Mouse (Mus musculus) liver, adult 2 months (tissue): ENCODE measurements around the gene Rhot2. TPM values are rescaled to one million over a fixed set of nuclear protein-coding genes. Genes with fewer than 3 reads are reported as not detected.

Source experiments
- DNase-seq: peaks from one replicate; pipeline ENCODE4 v3.0.0-alpha.2; 2011; ENCODE audit warnings: low read depth, low spot score; ENCODE audit errors: extremely low read depth
- H3K27ac ChIP-seq: fragments of 200-500 bp; replicated peaks from 2 replicates; pipeline ENCODE4 v1.5.1; 2012; ENCODE audit warnings: low read depth, mild to moderate bottlenecking, control low read depth, inconsistent platforms, low read length; ENCODE audit not compliant: insufficient read depth
- H3K27me3 ChIP-seq: fragments of 200-500 bp; 2 replicates; pipeline ENCODE4 v1.6.1; 2012; ENCODE audit warnings: mild to moderate bottlenecking, moderate library complexity, low read length, inconsistent platforms; ENCODE audit not compliant: control insufficient read depth, insufficient read depth
- H3K36me3 ChIP-seq: fragments of 200-500 bp; 2 replicates; pipeline ENCODE4 v1.6.1; 2012; ENCODE audit warnings: low read length, inconsistent platforms; ENCODE audit not compliant: control insufficient read depth, insufficient read depth
- H3K4me1 ChIP-seq: fragments of 200-500 bp; 2 replicates; pipeline ENCODE4 v1.6.1; 2011; ENCODE audit warnings: low read length; ENCODE audit not compliant: control insufficient read depth, insufficient read depth
- H3K4me3 ChIP-seq: fragments of 200-500 bp; 2 replicates; pipeline ENCODE4 v1.5.1; 2011; ENCODE audit warnings: low read depth, mild to moderate bottlenecking, control low read depth, low read length, moderate library complexity; ENCODE audit not compliant: insufficient read depth
- H3K79me2 ChIP-seq: fragments of 200-500 bp; 2 replicates; pipeline ENCODE4 v1.6.1; 2012; ENCODE audit warnings: inconsistent platforms, mild to moderate bottlenecking, low read length, moderate library complexity; ENCODE audit not compliant: control insufficient read depth, insufficient read depth
- H3K9ac ChIP-seq: fragments of 200-500 bp; 2 replicates; pipeline ENCODE4 v1.6.1; 2012; ENCODE audit warnings: low read depth, mild to moderate bottlenecking, control low read depth, inconsistent platforms, low read length
- CTCF ChIP-seq: fragments of 200-500 bp; IDR thresholded peaks from 2 replicates; pipeline ENCODE4 v1.5.1; 2011; ENCODE audit warnings: low read depth, low read length, control low read depth
- POLR2A ChIP-seq: fragments of 200-500 bp; IDR thresholded peaks from 2 replicates; pipeline ENCODE4 v1.6.1; 2011; ENCODE audit warnings: low read length, control low read depth; ENCODE audit not compliant: insufficient read depth; ENCODE audit errors: extremely low read depth
- whole genome bisulfite sequencing: fragments of 180-500 bp; shearing (Covaris S2); methylation state at CpG from one replicate; pipeline ENCODE4 v1.1.7; 2018; 5-methylcytosine and 5-hydroxymethylcytosine counted together
- polyA plus RNA-seq: library from polyadenylated mRNA; depleted of rRNA; stranded (reverse); fragments of >200 nt; gene quantifications from 2 replicates; pipeline ENCODE4 v1.2.3, GENCODE M21; 2012
- total RNA-seq: library from RNA; depleted of rRNA; stranded (reverse); fragments of >200 nt; gene quantifications from 2 replicates; pipeline ENCODE4 v1.2.3, GENCODE M21; 2014

The Rhot2 gene
- total and polyA plus RNA-seq, 2 experiments, result 18.0 to 71.1 TPM

DNA sequence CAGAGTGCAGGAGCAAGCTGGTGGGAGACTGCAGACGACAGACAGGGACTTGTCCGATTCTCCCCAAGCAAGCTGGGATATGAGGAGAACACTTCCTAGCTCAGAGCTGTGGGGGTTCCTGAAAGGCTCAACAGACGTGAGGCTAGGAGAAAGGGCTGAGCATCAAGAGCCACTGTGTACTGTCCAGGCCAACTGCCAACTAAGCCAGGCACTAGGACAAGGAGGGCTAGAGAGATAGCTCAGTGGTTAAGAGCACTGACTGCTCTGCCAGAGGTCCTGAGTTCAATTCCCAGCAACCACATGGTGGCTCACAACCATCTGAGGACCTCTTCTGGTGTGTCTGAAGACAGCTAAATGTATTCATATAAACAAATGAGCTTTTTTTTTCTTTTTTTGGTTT lies 2.1 kb downstream of the Rhot2 start:
- H3K27ac ChIP-seq, result no peak overlapping the region
- H3K36me3 ChIP-seq, result 0 out of 2 replicates have a peak, but pooled peaks cover 2% of the 10 kb centered on the region
- DNase-seq, result no peak
- WGBS, result 79% methylated on average over 3 of the region's 3 CpGs
- H3K4me1 ChIP-seq, result peaks cover 30% of the 10 kb centered on the region
- no peak overlapping the region for H3K9ac ChIP-seq
- no peaks in the 10 kb centered on the region for H3K27me3 ChIP-seq
- no peak overlapping the region for H3K4me3 ChIP-seq
- peaks cover 15% of the 10 kb centered on the region; the same call in 1 of the 2 replicates for H3K79me2 ChIP-seq
- TF ChIP-seq CTCF (no peak), POLR2A (no peak)

DNA sequence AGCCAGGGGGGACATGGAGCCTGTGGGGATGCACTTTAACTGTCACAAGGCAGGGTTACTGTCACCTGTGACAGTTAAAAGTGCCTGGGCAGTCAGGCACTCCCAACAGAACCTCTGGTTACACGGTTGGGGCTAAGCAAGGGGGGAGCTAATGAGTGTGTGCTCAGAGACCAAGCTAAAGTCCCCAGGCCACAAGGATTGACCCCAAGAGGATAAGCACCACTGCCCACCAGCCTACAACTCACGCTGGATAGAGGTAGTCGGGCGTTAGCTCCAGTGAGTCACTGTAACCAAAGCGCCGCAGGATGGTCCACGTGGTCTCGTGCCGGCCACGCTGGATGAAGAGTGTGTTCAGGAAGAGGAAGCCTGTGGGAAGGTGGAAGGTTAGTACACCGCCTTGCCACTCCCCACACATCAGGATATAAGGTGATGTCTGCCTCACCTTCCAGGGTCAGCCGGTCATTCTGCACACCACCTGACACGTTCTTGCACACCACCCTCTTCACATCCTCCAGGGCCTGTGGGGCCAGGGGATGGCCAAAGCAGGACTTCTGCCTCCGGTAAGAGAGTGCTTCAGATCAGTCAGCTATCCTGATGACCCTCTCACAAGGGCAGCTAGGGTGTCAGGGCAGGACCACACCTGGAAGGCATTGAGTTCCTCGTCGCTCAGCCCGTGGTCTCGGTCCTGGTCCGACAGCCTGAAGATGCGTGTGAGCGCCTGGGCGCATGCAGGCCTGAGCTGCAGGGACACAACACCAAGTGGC lies 3.4 kb downstream of the Rhot2 start, which contains the start of gene Gm20683:
Gm20683 (minus strand) TSS at position 647 of the 764 bp plus-strand sequence.
- Histone ChIP-seq H3K36me3 (0 out of 2 replicates have a peak, but pooled peaks cover 2% of the 10 kb centered on the region), H3K4me3 (no peak within 1 kb of the TSS), H3K4me1 (peaks cover 39% of the 10 kb centered on the region), H3K27me3 (no peaks in the 10 kb centered on the region), H3K79me2 (peaks cover 15% of the 10 kb centered on the region; the same call in 1 of the 2 replicates), H3K27ac (no peak within 1 kb of the TSS), H3K9ac (no peak within 1 kb of the TSS)
- TF ChIP-seq POLR2A (no peak), CTCF (no peak)
- no peak for DNase-seq
- WGBS, result 95% methylated on average over 22 of the region's 22 CpGs

DNA sequence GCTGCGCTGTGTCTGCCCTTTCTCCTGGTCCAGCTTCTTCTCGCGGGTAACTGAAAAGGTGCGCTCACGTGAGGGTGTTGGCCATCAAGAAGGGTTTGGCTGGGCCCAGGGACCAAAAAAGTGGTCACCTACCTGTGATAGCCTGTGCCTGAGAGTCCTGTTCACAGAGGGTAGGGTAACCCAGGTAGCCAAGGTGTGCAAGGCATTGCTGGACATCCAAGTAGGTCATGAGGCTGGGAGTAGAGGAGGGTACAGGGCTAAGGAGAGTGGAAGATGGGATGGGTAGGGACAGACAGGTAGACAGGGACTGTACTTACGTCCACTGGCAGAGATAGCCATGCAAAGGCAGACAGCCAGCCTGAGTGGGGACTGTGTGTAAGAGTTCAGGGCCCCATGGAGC lies 4.1 kb downstream of the Rhot2 start:
- Histone ChIP-seq H3K4me3 (no peak overlapping the region), H3K27ac (no peak overlapping the region), H3K36me3 (0 out of 2 replicates have a peak, but pooled peaks cover 2% of the 10 kb centered on the region), H3K79me2 (peaks cover 16% of the 10 kb centered on the region), H3K4me1 (peaks cover 47% of the 10 kb centered on the region), H3K9ac (no peak overlapping the region), H3K27me3 (no peaks in the 10 kb centered on the region)
- TF ChIP-seq CTCF, result no peak
- no peak for TF ChIP-seq POLR2A
- 93% methylated on average over 6 of the region's 6 CpGs for WGBS
- DNase-seq, result no peak

DNA sequence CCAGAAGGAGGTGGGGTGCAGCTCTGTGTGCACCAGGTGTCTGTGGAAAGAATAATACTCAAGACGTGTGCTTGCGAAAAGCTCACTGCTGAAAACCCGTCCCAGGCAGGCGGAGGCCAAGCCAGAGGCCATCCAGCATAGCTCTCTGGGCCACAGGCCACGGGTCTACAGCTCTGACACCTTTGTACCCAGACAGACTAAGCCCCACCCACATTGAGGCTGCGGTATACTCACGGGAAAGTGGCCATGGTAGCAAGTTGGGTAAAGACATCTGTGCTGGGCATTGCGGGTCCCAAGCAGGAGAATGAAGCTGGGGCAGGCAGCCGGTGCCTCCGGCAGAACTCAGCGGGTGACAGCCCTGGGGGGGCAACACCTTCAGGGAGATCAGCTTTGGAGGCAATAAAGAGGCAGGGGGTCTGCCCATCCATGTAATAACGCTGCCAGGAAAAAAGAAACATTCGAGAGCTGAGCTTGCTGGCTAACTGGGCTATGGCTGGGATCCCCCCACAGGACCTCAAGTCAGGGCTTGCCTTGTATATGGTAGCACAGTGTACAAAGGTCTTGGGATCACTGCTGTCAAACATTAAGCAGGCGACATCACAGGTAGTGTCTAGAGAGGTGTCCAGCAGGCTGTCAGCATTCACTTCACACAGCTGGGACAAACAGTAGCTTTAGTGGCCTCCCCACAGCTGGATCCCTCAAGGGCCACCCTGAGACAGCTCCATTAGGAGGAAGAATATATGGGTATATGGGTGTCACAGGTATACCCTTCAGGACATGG lies 5.0 kb downstream of the Rhot2 start:
- Histone ChIP-seq H3K4me3 (no peak overlapping the region), H3K27ac (peak overlapping the region; percentile 73), H3K36me3 (0 out of 2 replicates have a peak, but pooled peaks cover 2% of the 10 kb centered on the region), H3K9ac (peak overlapping the region; percentile 17), H3K4me1 (peaks cover 55% of the 10 kb centered on the region), H3K27me3 (no peaks in the 10 kb centered on the region), H3K79me2 (peaks cover 24% of the 10 kb centered on the region)
- TF ChIP-seq CTCF, result no peak
- no peak for TF ChIP-seq POLR2A
- peak; percentile 87 for DNase-seq
- 47% methylated on average over 14 of the region's 14 CpGs for WGBS

DNA sequence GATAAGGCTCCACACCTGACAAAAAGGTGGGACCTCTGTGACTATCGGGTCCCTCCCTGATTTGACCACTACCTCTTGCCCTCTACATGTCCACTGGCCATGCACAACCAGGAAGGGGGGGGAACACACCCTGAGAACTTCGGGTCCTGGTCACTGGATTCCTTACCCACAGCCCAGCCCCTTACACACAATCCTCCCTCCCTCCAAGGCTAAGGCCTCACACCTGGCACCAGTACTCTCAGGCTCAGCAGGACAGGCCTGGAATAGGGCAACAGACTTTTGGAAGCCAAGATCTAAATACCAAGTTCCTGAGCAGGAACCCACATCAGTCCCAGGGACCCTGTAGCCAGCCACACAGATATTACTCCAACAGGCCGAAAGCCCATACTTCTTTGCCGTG lies 5.7 kb downstream of the Rhot2 start:
- WGBS, result 63% methylated on average over 4 of the region's 4 CpGs
- Histone ChIP-seq H3K36me3 (0 out of 2 replicates have a peak, but pooled peaks cover 2% of the 10 kb centered on the region), H3K9ac (peak overlapping the region; percentile 17), H3K4me1 (peaks cover 59% of the 10 kb centered on the region), H3K79me2 (peaks cover 23% of the 10 kb centered on the region), H3K4me3 (no peak overlapping the region), H3K27ac (peak overlapping the region; percentile 66), H3K27me3 (no peaks in the 10 kb centered on the region)
- DNase-seq, result peak; percentile 38
- TF ChIP-seq POLR2A, result no peak
- TF ChIP-seq CTCF, result no peak
